Mouse (Mus musculus) small intestine, adult 10 weeks (tissue): ENCODE data around the gene Folr2. TPM values are rescaled to one million over a fixed set of nuclear protein-coding genes. Genes with fewer than 3 reads are reported as not detected.

Source experiments
- polyA plus RNA-seq: library from polyadenylated mRNA; stranded (reverse); fragments of 350-450 nt; fragmentation: Illumina TruSeq; extraction: RNeasy Lipid Tissue Mini Kit (QIAGEN cat#74804); gene quantifications from one replicate; pipeline ENCODE4 v1.2.3, GENCODE M21; 2014; ENCODE audit warnings: low replicate concordance

Folr2 gene
- polyA plus RNA-seq: not detected

DNA sequence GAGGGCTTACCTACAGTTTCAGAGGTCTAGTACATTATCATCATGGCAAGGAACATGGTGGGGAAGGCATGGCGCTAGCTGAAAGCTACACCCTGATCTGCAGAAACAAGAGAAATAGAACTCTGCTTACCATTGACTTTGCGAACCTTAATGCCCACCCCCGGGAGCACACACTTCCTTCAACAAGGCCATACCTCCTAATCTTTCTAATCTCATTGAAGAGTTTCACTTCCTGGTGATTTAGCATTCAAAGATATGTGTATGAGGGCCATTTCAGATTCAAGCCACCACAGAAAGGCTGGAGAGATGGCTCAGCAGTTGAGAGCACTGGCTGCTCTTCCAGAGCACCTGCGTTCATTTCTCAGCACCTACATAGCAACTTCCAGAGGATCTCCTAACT, at the start of gene Folr2:
Folr2 (minus strand) TSS at position 101 of the 400 bp plus-strand sequence.

GRCm38 (mm10) chr7:101906287-101906681, 49.3 kb upstream of the Folr2 start, which contains the start of gene Tomt:
TSS of gene Tomt (minus strand) at chr7:101906359.

DNA sequence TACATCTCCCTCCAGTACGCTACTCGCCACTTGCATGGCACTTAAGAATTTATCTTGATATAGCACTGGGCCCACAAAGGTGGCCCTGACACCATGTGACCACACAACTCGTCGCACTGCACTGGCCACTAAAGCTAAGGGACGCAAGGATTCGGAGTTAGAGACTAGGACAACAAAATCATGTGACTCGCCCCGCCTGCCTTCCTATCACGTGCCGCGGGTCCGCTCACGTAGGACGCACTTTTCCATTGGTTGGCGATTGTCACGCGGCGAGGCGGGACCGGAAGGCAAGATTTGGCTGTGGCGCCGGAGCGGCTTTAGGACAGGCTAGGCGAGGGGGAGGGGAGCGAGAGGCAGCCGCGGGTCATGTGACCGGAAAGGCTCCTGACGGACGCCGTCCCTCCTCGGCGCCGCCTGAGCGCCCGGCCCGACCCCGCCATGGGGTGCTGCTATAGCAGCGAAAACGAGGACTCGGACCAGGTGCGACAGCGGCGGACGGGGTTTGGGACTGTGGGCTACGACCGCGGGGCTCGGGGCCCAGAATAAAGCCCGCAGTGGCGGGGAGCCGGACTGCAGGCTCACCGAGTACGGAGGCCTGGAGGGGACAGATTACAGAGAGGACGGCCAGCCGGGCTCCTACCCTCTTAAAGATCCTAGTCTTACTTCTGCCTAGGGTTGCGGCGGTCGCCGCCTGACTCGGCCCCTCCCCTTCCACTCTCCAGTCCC, 48.7 kb upstream of the Folr2 start, which contains the start of gene Lamtor1:
Lamtor1 (plus strand) TSS at position 344 of the 726 bp plus-strand sequence.

GRCm38 (mm10) chr7:101870629-101871028, 13.6 kb upstream of the Folr2 start, which contains the start of gene Folr1:
TSS of gene Folr1 (minus strand) at chr7:101870788.

GRCm38 (mm10) chr7:101863415-101863814, 6.4 kb upstream of the Folr2 start, which contains the start of gene Anapc15:
TSS of gene Anapc15 (plus strand) at chr7:101863715.

DNA sequence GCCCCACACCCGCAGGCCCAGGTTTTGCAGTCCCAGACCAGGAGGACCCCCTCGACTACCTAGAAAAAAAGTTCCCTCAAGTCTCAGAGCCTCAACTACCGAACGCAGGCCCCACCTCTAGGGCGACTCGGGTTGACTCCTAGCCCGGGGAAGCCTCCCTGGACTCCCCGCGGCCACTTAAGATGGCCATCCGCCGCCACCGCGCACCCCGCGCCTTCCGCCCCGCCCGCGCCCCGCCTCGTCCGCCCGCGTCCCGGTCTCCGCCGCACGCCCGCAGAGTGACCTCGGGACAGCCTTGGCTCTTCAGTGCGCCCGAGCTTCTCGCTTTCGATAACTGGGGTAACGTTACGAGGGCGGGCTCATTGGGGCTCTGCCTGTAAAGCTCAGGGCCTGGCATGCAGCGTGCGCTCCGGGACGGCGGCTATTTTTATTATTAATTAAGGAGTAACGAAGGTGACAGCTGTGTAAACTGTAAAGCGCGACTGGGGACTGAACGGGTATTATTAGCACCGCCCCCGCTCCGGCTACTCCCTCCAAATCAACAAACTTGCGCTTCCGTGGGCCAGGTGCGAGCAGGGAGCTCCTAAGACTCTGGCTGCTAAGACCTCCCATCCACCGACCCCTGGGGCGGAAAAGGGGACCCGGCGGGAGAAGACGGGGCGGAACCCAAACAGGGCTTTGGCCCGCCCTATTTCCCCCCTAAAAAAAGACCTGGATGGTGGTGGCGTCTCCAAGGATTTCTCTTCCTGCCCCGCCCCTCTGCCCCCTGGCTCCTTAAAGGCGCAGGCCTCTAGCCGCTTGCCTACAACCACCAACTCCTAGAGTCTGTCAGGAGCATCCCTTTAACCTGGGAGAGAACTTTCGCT, 19.2 kb downstream of the Folr2 start, which contains the start of gene Inppl1:
Inppl1 (minus strand) TSS at position 624 of the 866 bp plus-strand sequence.

DNA sequence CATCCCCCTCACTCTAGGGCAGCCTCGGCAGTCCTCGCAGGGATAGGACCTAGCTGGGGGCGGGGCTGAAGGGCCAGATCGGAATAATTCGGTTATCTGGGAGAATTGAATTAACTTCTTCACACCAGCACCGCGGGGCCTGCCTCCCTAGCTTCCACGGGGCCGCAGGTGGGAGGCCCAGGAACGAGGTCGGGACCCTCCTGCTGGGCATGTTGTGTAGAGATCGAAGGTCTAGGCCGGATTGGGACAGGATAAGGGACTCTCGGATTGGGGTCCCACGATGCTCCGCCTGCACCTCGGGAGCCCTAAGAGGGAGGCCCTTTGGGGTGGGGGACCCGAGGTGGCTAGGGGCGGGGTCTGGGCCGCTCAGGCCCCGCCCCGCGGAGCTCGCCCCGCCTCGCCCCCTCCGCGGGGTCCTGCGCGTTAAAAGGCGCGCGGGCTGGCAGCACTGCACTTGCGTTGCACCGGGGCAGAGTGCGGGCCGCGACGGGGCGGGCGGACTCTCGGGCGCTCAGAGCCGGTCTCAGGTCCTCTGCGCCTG, 39.1 kb downstream of the Folr2 start, which contains the start of gene Phox2a:
Phox2a (plus strand) TSS at position 453 of the 541 bp plus-strand sequence.

Other genes starting within 250 kb of the Folr2 start
- gene Clpb, start 193.6 kb downstream of the Folr2 start, polyA plus RNA-seq: 1.6 TPM
- gene Phox2a, start 38.9 kb downstream of the Folr2 start, polyA plus RNA-seq: not detected
- 31.7 TPM for gene Inppl1, start 19.0 kb downstream of the Folr2 start, polyA plus RNA-seq
- 9.5 TPM for gene Anapc15, start 6.5 kb upstream of the Folr2 start, polyA plus RNA-seq
- gene Folr1, start 13.6 kb upstream of the Folr2 start, polyA plus RNA-seq: not detected
- gene Lamtor1, start 48.7 kb upstream of the Folr2 start, polyA plus RNA-seq: 6.5 TPM
- gene Tomt, start 49.2 kb upstream of the Folr2 start, polyA plus RNA-seq: not detected
- gene Lrrc51, start 76.7 kb upstream of the Folr2 start, polyA plus RNA-seq: 0.59 TPM
- gene Numa1, start 76.9 kb upstream of the Folr2 start, polyA plus RNA-seq: 41.5 TPM
- gene Il18bp, start 161.5 kb upstream of the Folr2 start, polyA plus RNA-seq: 12.4 TPM
- gene Rnf121, start 208.3 kb upstream of the Folr2 start, polyA plus RNA-seq: 23.8 TPM
- gene Xndc1, start 208.3 kb upstream of the Folr2 start, polyA plus RNA-seq: 11.6 TPM
- gene Xntrpc, start 208.5 kb upstream of the Folr2 start, polyA plus RNA-seq: 0.11 TPM
- not detected for gene Trpc2, start 225.9 kb upstream of the Folr2 start, polyA plus RNA-seq
- gene Art1, start 244.5 kb upstream of the Folr2 start, polyA plus RNA-seq: not detected